Mouse (Mus musculus): Measurements from ENCODE around the gene Agap2. TPM values are rescaled to one million over a fixed set of nuclear protein-coding genes. Genes with fewer than 3 reads are reported as not detected.

Agap2 gene
- total and polyA plus RNA-seq, 3 experiments: 24.8 to 43.5 (median 26.1) TPM

DNA sequence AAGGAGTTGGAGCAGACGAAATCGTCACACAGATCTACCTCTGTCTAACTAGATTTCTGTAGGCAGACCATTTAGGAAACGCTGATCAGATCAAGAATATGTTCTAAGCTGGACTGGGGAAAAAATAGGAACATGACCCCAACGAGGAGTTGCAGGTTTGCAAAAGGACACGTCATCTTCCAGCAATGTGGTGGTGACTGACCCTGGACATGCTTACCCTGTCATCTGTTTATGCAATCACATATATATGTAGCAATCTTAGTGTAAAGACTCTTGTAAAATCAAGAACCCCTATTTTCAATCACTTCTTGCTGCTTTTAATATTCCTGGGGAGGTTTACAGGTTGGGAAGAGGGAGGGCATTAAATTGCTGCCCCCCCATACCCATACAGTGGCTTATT lies 12.6 kb upstream of the Agap2 start:
- Histone ChIP-seq H3K27me3 (replicated peaks) (peaks cover 37% of the 10 kb centered on the region), H3K9me3 (replicated peaks; ENCODE audit: low read length) (no peaks in the 10 kb centered on the region), H3K36me3 (replicated peaks in 1 of 2; ENCODE audit: control insufficient read depth in 1 of 2, insufficient read depth in 1 of 2, low read length in 1 of 2) (peaks cover 26 to 32% of the 10 kb centered on the region in 2 experiments), H3K4me3 (replicated peaks in 1 of 3; ENCODE audit: low read depth in 2 of 3, low read length in 2 of 3, poor library complexity in 1 of 3) (no peak overlapping the region), H3K79me2 (replicated peaks; ENCODE audit: control insufficient read depth, extremely low read depth, insufficient read depth, poor library complexity, severe bottlenecking) (peaks cover 21% of the 10 kb centered on the region), H3K4me2 (ENCODE audit: insufficient read depth, low read depth, poor library complexity, severe bottlenecking) (no peak overlapping the region), H3K4me1 (ENCODE audit: control insufficient read depth in 1 of 2, insufficient read depth in 2 of 2) (peaks cover 8 to 43% of the 10 kb centered on the region in 2 experiments), H3K27ac (ENCODE audit: insufficient read depth, low read depth) (no peak overlapping the region), H3K9ac (ENCODE audit: insufficient read depth, low read depth) (no peak overlapping the region)
- dilution Hi-C loops (cut with MboI; ENCODE audit: extremely low pct_ligation_motif_present, extremely low pct_unique_long_range_greater_than_20kb, low sequenced_read_pairs) (no loop called here), in situ Hi-C loops (cut with MboI; ENCODE audit: low pct_ligation_motif_present, low pct_unique_long_range_greater_than_20kb, low sequenced_read_pairs) (no loop called here)
- no peak for DNase-seq (ENCODE audit: extremely low read depth)
- no peak for TF ChIP-seq POLR2AphosphoS2 (IDR thresholded peaks at IDR 0.05; ENCODE audit: low read depth, low read length)
- TF ChIP-seq CTCF (conservative IDR thresholded peaks at IDR 0.05 in 1 of 2, IDR thresholded peaks at IDR 0.05 in 1 of 2; ENCODE audit: low read depth in 2 of 2, low read length in 2 of 2): no peak
- no peak for TF ChIP-seq RAD21 (IDR thresholded peaks at IDR 0.05; ENCODE audit: low read depth, low read length)
- no peak for TF ChIP-seq RCOR1 (conservative IDR thresholded peaks at IDR 0.05; ENCODE audit: low read depth, low read length)
- no peak for TF ChIP-seq UBTF (IDR thresholded peaks at IDR 0.05; ENCODE audit: low read depth, low read length)
- TF ChIP-seq ZKSCAN1 (IDR thresholded peaks at IDR 0.05; ENCODE audit: borderline replicate concordance, low read depth, low read length): no peak
- no peak for TF ChIP-seq ETS1 (conservative IDR thresholded peaks at IDR 0.05; ENCODE audit: low read depth, low read length)
- no peak for TF ChIP-seq JUND (conservative IDR thresholded peaks at IDR 0.05; ENCODE audit: low read depth, low read length)
- no peak for TF ChIP-seq NELFE (IDR thresholded peaks at IDR 0.05; ENCODE audit: low read depth, low read length)
- no peak for TF ChIP-seq GABPA (IDR thresholded peaks at IDR 0.05; ENCODE audit: insufficient replicate concordance, low read depth, low read length)
- TF ChIP-seq ZC3H11A (IDR thresholded peaks at IDR 0.05; ENCODE audit: low read depth, low read length): no peak
- no peak for TF ChIP-seq POLR2A (IDR thresholded peaks at IDR 0.05; ENCODE audit: low read depth, low read length)
- TF ChIP-seq TBP (conservative IDR thresholded peaks at IDR 0.05; ENCODE audit: low read depth, low read length): no peak

GRCm38 (mm10) chr10:127063239-127063872 lies 11.7 kb upstream of the Agap2 start, which contains the start of gene Cdk4:
Gene Cdk4 (plus strand): TSS chr10:127063534.
- peak within 1 kb of the TSS; percentile 93 for H3K9ac ChIP-seq (ENCODE audit: insufficient read depth, low read depth)
- H3K4me1 ChIP-seq (ENCODE audit: control insufficient read depth in 1 of 2, insufficient read depth in 2 of 2): peaks cover 8 to 45% of the 10 kb centered on the region in 2 experiments
- H3K4me2 ChIP-seq (ENCODE audit: insufficient read depth, low read depth, poor library complexity, severe bottlenecking): peak within 1 kb of the TSS; percentile 74
- peaks cover 21% of the 10 kb centered on the region for H3K79me2 ChIP-seq (replicated peaks; ENCODE audit: control insufficient read depth, extremely low read depth, insufficient read depth, poor library complexity, severe bottlenecking)
- dilution Hi-C loops (cut with MboI; ENCODE audit: extremely low pct_ligation_motif_present, extremely low pct_unique_long_range_greater_than_20kb, low sequenced_read_pairs) (no loop called here), in situ Hi-C loops (cut with MboI; ENCODE audit: low pct_ligation_motif_present, low pct_unique_long_range_greater_than_20kb, low sequenced_read_pairs) (no loop called here)
- H3K27ac ChIP-seq (ENCODE audit: insufficient read depth, low read depth): peak within 1 kb of the TSS; percentile 33; the same call in 1 of the 2 replicates
- peaks cover 34 to 40% of the 10 kb centered on the region in 2 experiments for H3K36me3 ChIP-seq (replicated peaks in 1 of 2; ENCODE audit: control insufficient read depth in 1 of 2, insufficient read depth in 1 of 2, low read length in 1 of 2)
- H3K9me3 ChIP-seq (replicated peaks; ENCODE audit: low read length): no peaks in the 10 kb centered on the region
- H3K4me3 ChIP-seq (replicated peaks in 1 of 3; ENCODE audit: low read depth in 2 of 3, low read length in 2 of 3, poor library complexity in 1 of 3): peak within 1 kb of the TSS; percentile 83 to 96 (median 89)
- peak; percentile 98 for DNase-seq (ENCODE audit: extremely low read depth)
- peaks cover 33% of the 10 kb centered on the region for H3K27me3 ChIP-seq (replicated peaks)
- TF ChIP-seq NELFE (IDR thresholded peaks at IDR 0.05; ENCODE audit: low read depth, low read length) (peak; percentile 88), HCFC1 (IDR thresholded peaks at IDR 0.05; ENCODE audit: low read depth, low read length) (peak; percentile 81), ZKSCAN1 (IDR thresholded peaks at IDR 0.05; ENCODE audit: borderline replicate concordance, low read depth, low read length) (no peak), MAX (IDR thresholded peaks at IDR 0.05; ENCODE audit: low read length) (peak; percentile 100), POLR2A (IDR thresholded peaks at IDR 0.05; ENCODE audit: low read depth, low read length) (peak; percentile 89), NRF1 (IDR thresholded peaks at IDR 0.05; ENCODE audit: low read depth, low read length) (peak; percentile 84), E2F4 (IDR thresholded peaks at IDR 0.05; ENCODE audit: insufficient replicate concordance, low read depth, low read length) (no peak), KAT2A (IDR thresholded peaks at IDR 0.05; ENCODE audit: insufficient replicate concordance, low read length) (0 out of 2 replicates have a peak, but pooled peaks have one; percentile 69), IRF4 (IDR thresholded peaks at IDR 0.05; ENCODE audit: low read depth, low read length) (peak; percentile 49), USF1 (IDR thresholded peaks at IDR 0.05; ENCODE audit: low read depth, low read length) (peak; percentile 99), RAD21 (IDR thresholded peaks at IDR 0.05; ENCODE audit: low read depth, low read length) (no peak), MAZ (IDR thresholded peaks at IDR 0.05; ENCODE audit: low read depth, low read length) (peak; percentile 97), SMC3 (IDR thresholded peaks at IDR 0.05; ENCODE audit: low read depth, low read length) (no peak), TCF12 (IDR thresholded peaks at IDR 0.05; ENCODE audit: low read depth, low read length) (peak; percentile 89), ETS1 (conservative IDR thresholded peaks at IDR 0.05; ENCODE audit: low read depth, low read length) (peak; percentile 29), UBTF (IDR thresholded peaks at IDR 0.05; ENCODE audit: low read depth, low read length) (peak; percentile 33; the same call in 1 of the 2 replicates), MAFK (IDR thresholded peaks at IDR 0.05; ENCODE audit: insufficient replicate concordance, low read length) (no peak), MEF2A (IDR thresholded peaks at IDR 0.05; ENCODE audit: borderline replicate concordance, low read depth, low read length) (peak; percentile 67; the same call in 1 of the 2 replicates), GABPA (IDR thresholded peaks at IDR 0.05; ENCODE audit: insufficient replicate concordance, low read depth, low read length) (no peak), JUN (IDR thresholded peaks at IDR 0.05; ENCODE audit: insufficient read depth, low read depth, low read length) (no peak), PAX5 (IDR thresholded peaks at IDR 0.05; ENCODE audit: low read length) (no peak), CTCF (conservative IDR thresholded peaks at IDR 0.05 in 1 of 2, IDR thresholded peaks at IDR 0.05 in 1 of 2; ENCODE audit: low read depth in 2 of 2, low read length in 2 of 2) (no peak), ZNF384 (IDR thresholded peaks at IDR 0.05; ENCODE audit: low read depth, low read length) (no peak), ELF1 (IDR thresholded peaks at IDR 0.05; ENCODE audit: low read depth, low read length) (peak; percentile 70), ZC3H11A (IDR thresholded peaks at IDR 0.05; ENCODE audit: low read depth, low read length) (no peak)

All from CH12.LX (cell line).